ENCODE assay signal across 30 mouse cellular contexts in the genomic region with DNA sequence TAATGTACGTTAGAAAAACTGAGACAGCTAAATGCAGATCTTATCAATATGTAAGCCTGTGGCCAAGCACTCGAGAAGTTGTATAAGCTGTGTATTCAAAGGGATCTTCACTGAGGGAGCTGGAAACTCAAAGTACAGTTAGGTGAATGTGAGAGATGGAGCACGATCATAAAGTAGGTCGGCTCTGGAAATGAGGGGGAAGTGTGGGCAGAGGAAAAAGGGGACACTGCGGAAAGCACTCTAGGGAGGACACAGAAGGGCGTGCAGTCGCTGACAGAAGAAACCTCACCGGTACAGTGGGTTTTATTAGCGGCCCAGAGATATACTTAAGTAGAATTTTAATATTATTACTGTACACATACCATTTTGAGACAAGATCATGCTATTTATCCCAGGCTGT. TPM values are rescaled to one million over a fixed set of nuclear protein-coding genes. Genes with fewer than 3 reads are reported as not detected.
A peak's percentile ranks its signal among the peaks of the same experiment; 100 is the strongest.
DNase-seq lines count a peak whose midpoint lies in the region; ATAC-seq and TF ChIP-seq lines count a peak whose summit lies in the region.
"Had no signal": no experiment of that assay in that cellular context is flagged by ENCODE, and none has a peak within 500 bp of the region (broad histone marks: within the 10 kb centered on the region; RNA-seq: fewer than 3 reads in every experiment).

No protein-coding gene starts in this region.

- peaks cover 38% of the 10 kb centered on the region for H3K79me2 ChIP-seq in MEL (ENCODE audit: control insufficient read depth, insufficient read depth, low read length, poor library complexity)

- 90% methylated on average over 9 of the region's 9 CpGs for WGBS in hindbrain, embryonic 16.5 days
- 91% methylated on average over 9 of the region's 9 CpGs for WGBS in hindbrain, embryonic 13.5 days

- no peaks in the 10 kb centered on the region for H3K4me1 ChIP-seq in hindbrain, embryonic 16.5 days (ENCODE audit: control insufficient read depth, insufficient read depth, low read depth, low read length)
- no peaks in the 10 kb centered on the region for H3K4me1 ChIP-seq in hindbrain, embryonic 13.5 days (replicated peaks)
- peaks cover 7 to 9% of the 10 kb centered on the region in 2 experiments; a peak in 3 of 4 replicates for H3K4me1 ChIP-seq in MEL (ENCODE audit: control insufficient read depth in 1 of 2, insufficient read depth in 2 of 2, low read length in 2 of 2)
- H3K4me1 ChIP-seq: embryonic facial prominence, embryonic 12.5 days; embryonic facial prominence, embryonic 15.5 days had no signal

- H3K9me3 ChIP-seq in hindbrain, embryonic 16.5 days (ENCODE audit: control insufficient read depth, low read length): no peaks in the 10 kb centered on the region
- H3K9me3 ChIP-seq in hindbrain, embryonic 13.5 days: no peaks in the 10 kb centered on the region
- H3K9me3 ChIP-seq in MEL (replicated peaks; ENCODE audit: insufficient read depth, low read length): no peaks in the 10 kb centered on the region
- H3K9me3 ChIP-seq: embryonic facial prominence, embryonic 12.5 days; embryonic facial prominence, embryonic 15.5 days; heart, embryonic 12.5 days; heart, embryonic 15.5 days had no signal

- intact Hi-C loops in gastrocnemius, postnatal 36 days (cut with DNase I): no loop called here

- no peak for TF ChIP-seq RAD21 in MEL (IDR thresholded peaks at IDR 0.05; ENCODE audit: low read depth, low read length)

- no peak for TF ChIP-seq CTCF in MEL (IDR thresholded peaks at IDR 0.05 in 2 of 3, conservative IDR thresholded peaks at IDR 0.05 in 1 of 3; ENCODE audit: control insufficient read depth in 1 of 3, insufficient read depth in 1 of 3, low read depth in 2 of 3, low read length in 3 of 3, poor library complexity in 1 of 3, severe bottlenecking in 1 of 3)

- DNase-seq in MEL (ENCODE audit: low read depth, low spot score): peak; percentile 24
- no peak for DNase-seq in embryo, embryonic 9.5 days (ENCODE audit: extremely low spot score)
- DNase-seq in cerebellum, adult 8-10 months: no peak
- DNase-seq in gastrocnemius, postnatal 36 days: no peak
- DNase-seq: adrenal gland, postnatal 10 days; adrenal gland, postnatal 36 days; cerebellum, adult 11 months; cerebellum, adult 2 months; cerebellum, postnatal 10 days; cerebellum, postnatal 36 days; forebrain, postnatal 0 days; gastrocnemius, postnatal 10 days; heart, adult 11 months; heart, postnatal 10 days; heart, postnatal 36 days; kidney, adult 18-20 months had no signal

- no peak for TF ChIP-seq POLR2A in MEL (IDR thresholded peaks at IDR 0.05; ENCODE audit: control insufficient read depth in 1 of 2, insufficient read depth in 1 of 2, low read depth in 1 of 2, low read length in 2 of 2, poor library complexity in 1 of 2)

- H3K4me3 ChIP-seq in hindbrain, embryonic 16.5 days (ENCODE audit: low read length): no peak overlapping the region
- no peak overlapping the region for H3K4me3 ChIP-seq in hindbrain, embryonic 13.5 days
- H3K4me3 ChIP-seq in MEL (ENCODE audit: control insufficient read depth in 1 of 2, insufficient read depth in 1 of 2, low read depth in 2 of 2, low read length in 2 of 2): no peak overlapping the region
- H3K4me3 ChIP-seq: embryonic facial prominence, embryonic 12.5 days; embryonic facial prominence, embryonic 15.5 days; heart, embryonic 12.5 days; heart, embryonic 15.5 days had no signal

- ATAC-seq in hindbrain, embryonic 16.5 days: 0 out of 2 replicates have a peak, but pooled peaks have one; percentile 9
- no peak for ATAC-seq in hindbrain, embryonic 13.5 days (ENCODE audit: low FRiP score)
- peak; percentile 32 for ATAC-seq in CD4-positive, CD25-positive, alpha-beta regulatory T cell, adult 4 months
- ATAC-seq in megakaryocyte-erythroid progenitor cell, adult 5-6 weeks (replicated peaks; ENCODE audit: low FRiP score, low TSS enrichment, poor library complexity, severe bottlenecking): 0 out of 2 replicates have a peak, but pooled peaks have one; percentile 50
- ATAC-seq: activated CD4-positive, CD25-positive, alpha-beta regulatory T cell, adult 4 months; forebrain, embryonic 14.5 days; forebrain, postnatal 0 days; hindbrain, postnatal 0 days; inflammation-experienced regulatory T-cells, adult 6 months; intestine, embryonic 16.5 days had no signal

- TF ChIP-seq EP300 in MEL (IDR thresholded peaks at IDR 0.05; ENCODE audit: low read depth in 1 of 2, low read length in 2 of 2): no peak

- no peak overlapping the region for H3K4me2 ChIP-seq in hindbrain, embryonic 16.5 days (ENCODE audit: low read length)
- H3K4me2 ChIP-seq in hindbrain, embryonic 13.5 days: no peak overlapping the region
- H3K4me2 ChIP-seq: embryonic facial prominence, embryonic 12.5 days; embryonic facial prominence, embryonic 15.5 days; heart, embryonic 12.5 days; heart, embryonic 15.5 days had no signal

- no peak overlapping the region for H3K9ac ChIP-seq in hindbrain, embryonic 16.5 days (ENCODE audit: low read depth, low read length)
- H3K9ac ChIP-seq in hindbrain, embryonic 13.5 days: no peak overlapping the region
- no peak overlapping the region for H3K9ac ChIP-seq in MEL (ENCODE audit: control insufficient read depth, low read depth, low read length, poor library complexity, severe bottlenecking)
- H3K9ac ChIP-seq: embryonic facial prominence, embryonic 12.5 days; embryonic facial prominence, embryonic 15.5 days; forebrain, postnatal 0 days; heart, embryonic 12.5 days; heart, embryonic 15.5 days had no signal

- no peaks in the 10 kb centered on the region for H3K27me3 ChIP-seq in hindbrain, embryonic 16.5 days (replicated peaks; ENCODE audit: control insufficient read depth, insufficient read depth, low read length)
- H3K27me3 ChIP-seq in hindbrain, embryonic 13.5 days: no peaks in the 10 kb centered on the region
- H3K27me3 ChIP-seq in MEL (ENCODE audit: control insufficient read depth in 1 of 2, insufficient read depth in 2 of 2, low read length in 2 of 2): no peaks in the 10 kb centered on the region
- H3K27me3 ChIP-seq: CH12.LX; embryonic facial prominence, embryonic 12.5 days; embryonic facial prominence, embryonic 15.5 days; heart, embryonic 12.5 days; heart, embryonic 15.5 days had no signal

- no peaks in the 10 kb centered on the region; the same call in 1 of the 2 replicates for H3K36me3 ChIP-seq in hindbrain, embryonic 16.5 days (ENCODE audit: control insufficient read depth, insufficient read depth, low read length)
- H3K36me3 ChIP-seq in hindbrain, embryonic 13.5 days: no peaks in the 10 kb centered on the region
- peaks cover 19 to 22% of the 10 kb centered on the region in 2 experiments for H3K36me3 ChIP-seq in MEL (ENCODE audit: control insufficient read depth in 1 of 2, insufficient read depth in 2 of 2, low read length in 2 of 2)
- H3K36me3 ChIP-seq: embryonic facial prominence, embryonic 15.5 days had no signal

- no peak overlapping the region for H3K27ac ChIP-seq in hindbrain, embryonic 16.5 days (ENCODE audit: low read depth, low read length)
- no peak overlapping the region for H3K27ac ChIP-seq in hindbrain, embryonic 13.5 days
- H3K27ac ChIP-seq in MEL (ENCODE audit: control insufficient read depth, low read depth, low read length): no peak overlapping the region
- H3K27ac ChIP-seq: embryonic facial prominence, embryonic 12.5 days; embryonic facial prominence, embryonic 15.5 days; heart, embryonic 15.5 days; hindbrain, postnatal 0 days had no signal

TF ChIP-seq in MEL, 35 proteins besides CTCF, POLR2A, EP300 and RAD21:
- TF ChIP-seq USF1 (IDR thresholded peaks at IDR 0.05; ENCODE audit: low read depth, low read length) (no peak), KAT2A (conservative IDR thresholded peaks at IDR 0.05; ENCODE audit: low read depth, low read length) (no peak), ZMIZ1 (IDR thresholded peaks at IDR 0.05; ENCODE audit: low read depth, low read length) (no peak), MYC (IDR thresholded peaks at IDR 0.05; ENCODE audit: low read depth, low read length) (no peak), TBP (IDR thresholded peaks at IDR 0.05; ENCODE audit: low read depth, low read length) (no peak), MAZ (IDR thresholded peaks at IDR 0.05; ENCODE audit: low read depth, low read length) (no peak), RCOR1 (IDR thresholded peaks at IDR 0.05; ENCODE audit: low read depth, low read length) (no peak), ETS1 (IDR thresholded peaks at IDR 0.05; ENCODE audit: low read depth, low read length) (no peak), ZC3H11A (IDR thresholded peaks at IDR 0.05; ENCODE audit: low read depth, low read length) (no peak), GATA1 (IDR thresholded peaks at IDR 0.05; ENCODE audit: low read depth, low read length) (no peak; the same call in 1 of the 2 replicates), E2F4 (IDR thresholded peaks at IDR 0.05; ENCODE audit: borderline replicate concordance, low read depth, low read length) (no peak)

RNA-seq across cellular contexts. Expression of a gene that starts 27.0 kb away (rescaled TPM):
- polyA plus RNA-seq in hindbrain, embryonic 16.5 days (2015; fragmentation: Nextera tagmentation; extraction: Ambion mirVana): 12.3 and 12.4 TPM in 2 replicates
- 14.6 and 15.6 TPM in 2 replicates for polyA plus RNA-seq in hindbrain, embryonic 13.5 days (2015; fragmentation: Nextera tagmentation; extraction: Ambion mirVana)
- polyA plus RNA-seq in CD4-positive, CD25-positive, alpha-beta regulatory T cell, adult 4 months (2017; shearing (Covaris generic)): 10 to 100 TPM; 35.3 to 38.3 TPM
- 21.6 and 24.4 TPM in 2 replicates for total RNA-seq in MEL (2012; rRNA removed)
- polyA plus RNA-seq in MEL (2012; ENCODE audit: insufficient read depth in 1 of 2, insufficient read length in 2 of 2, low read depth in 1 of 2, low replicate concordance in 2 of 2, missing spikeins in 1 of 2): 100 to 1,000 TPM in 1 of 2 experiments, 10 to 100 TPM in 1; 70.5 to 101 TPM
- total RNA-seq in megakaryocyte-erythroid progenitor cell, adult 5-6 weeks (2014; fragmentation: Nextera tagmentation): 61.1 and 115 TPM in 2 replicates
- total RNA-seq in megakaryocyte-erythroid progenitor cell, adult 5-6 weeks (2017): 53.7 and 59.2 TPM in 2 replicates
- 10 to 100 TPM; 72.7 to 80.3 TPM for total RNA-seq in gastrocnemius, postnatal 36 days (2021)
